Mouse (Mus musculus): ENCODE results near the gene 1700057G04Rik.

- TF ChIP-seq CTCF (IDR thresholded peaks at IDR 0.05; ENCODE audit: low read depth): no peak
- no peak for TF ChIP-seq EP300 (optimal IDR thresholded peaks at IDR 0.05)
Observed at GRCm38 (mm10) chr9:92276360-92276759, 32.8 kb upstream of the 1700057G04Rik start.

All from stomach, postnatal 0 days (tissue).